Mouse (Mus musculus) myocyte (in vitro differentiated cells): ENCODE measurements around the gene Tbc1d2. TPM values are rescaled to one million over a fixed set of nuclear protein-coding genes. Genes with fewer than 3 reads are reported as not detected.

Source experiments
- H3K27me3 ChIP-seq: one replicate; pipeline ENCODE4 v1.6.1; 2011; ENCODE audit not compliant: control insufficient read depth, insufficient read depth, insufficient read length
- H3K36me3 ChIP-seq: one replicate; pipeline ENCODE4 v1.6.1; 2011; ENCODE audit not compliant: control insufficient read depth, insufficient read depth
- H3K4me2 ChIP-seq: one replicate; pipeline ENCODE4 v1.6.1; 2011; ENCODE audit warnings: low read depth, control low read depth
- H3K4me3 ChIP-seq: one replicate; pipeline ENCODE4 v1.5.1; 2011; ENCODE audit warnings: mild to moderate bottlenecking, control low read depth, moderate library complexity
- H3K79me2 ChIP-seq: one replicate; pipeline ENCODE4 v1.6.1; 2011; ENCODE audit not compliant: control insufficient read depth, insufficient read depth
- H3ac ChIP-seq: one replicate; pipeline ENCODE4 v1.6.1; 2011; ENCODE audit not compliant: control insufficient read depth, insufficient read length
- CEBPB ChIP-seq: IDR thresholded peaks from 2 replicates; pipeline ENCODE4 v1.6.1; 2011; ENCODE audit warnings: mild to moderate bottlenecking, moderate library complexity; ENCODE audit not compliant: poor library complexity, insufficient read depth, severe bottlenecking
- E2F4 ChIP-seq: IDR thresholded peaks from one replicate; pipeline ENCODE4 v1.6.1; 2011; ENCODE audit warnings: mild to moderate bottlenecking, control low read depth, moderate library complexity; ENCODE audit not compliant: insufficient read depth
- MAX ChIP-seq: IDR thresholded peaks from one replicate; pipeline ENCODE4 v1.6.1; 2011; ENCODE audit warnings: low read depth, mild to moderate bottlenecking, control low read depth
- MYOD1 ChIP-seq, 3 experiments: IDR thresholded peaks; one replicate each; pipeline ENCODE4 v1.6.1; 2011; ENCODE audit warnings: control low read depth in 2 of 3, low read depth in 2 of 3, mild to moderate bottlenecking in 2 of 3, moderate library complexity in 1 of 3; ENCODE audit not compliant: insufficient read length in 2 of 3, control insufficient read depth in 1 of 3
- MYOG ChIP-seq, 3 experiments: IDR thresholded peaks; one replicate each; pipeline ENCODE4 v1.6.1; 2011; ENCODE audit warnings: control low read depth in 2 of 3, low read depth in 2 of 3, mild to moderate bottlenecking in 2 of 3; ENCODE audit not compliant: insufficient read length in 2 of 3, control insufficient read depth in 1 of 3, insufficient read depth in 1 of 3
- POLR2A ChIP-seq: IDR thresholded peaks from one replicate; pipeline ENCODE4 v1.6.1; 2011; ENCODE audit warnings: low read depth, mild to moderate bottlenecking, control low read depth, moderate library complexity; ENCODE audit not compliant: insufficient read length
- POLR2AphosphoS2 ChIP-seq: IDR thresholded peaks from one replicate; pipeline ENCODE4 v1.6.1; 2011; ENCODE audit warnings: low read depth, control low read depth; ENCODE audit not compliant: insufficient read length
- REST ChIP-seq: IDR thresholded peaks from one replicate; pipeline ENCODE4 v1.6.1; 2011; ENCODE audit warnings: mild to moderate bottlenecking, control low read depth, moderate library complexity; ENCODE audit not compliant: insufficient read depth, insufficient read length
- SRF ChIP-seq: IDR thresholded peaks from one replicate; pipeline ENCODE4 v1.6.1; 2011; ENCODE audit warnings: low read depth; ENCODE audit not compliant: control insufficient read depth, insufficient read length
- TCF12 ChIP-seq: IDR thresholded peaks from one replicate; pipeline ENCODE4 v1.6.1; 2011; ENCODE audit warnings: mild to moderate bottlenecking, control low read depth; ENCODE audit not compliant: poor library complexity, insufficient read depth, severe bottlenecking
- TCF3 ChIP-seq: IDR thresholded peaks from one replicate; pipeline ENCODE4 v1.6.1; 2011; ENCODE audit warnings: low read depth, control low read depth; ENCODE audit not compliant: insufficient read length
- USF1 ChIP-seq: IDR thresholded peaks from one replicate; pipeline ENCODE4 v1.6.1; 2011; ENCODE audit warnings: low read depth, mild to moderate bottlenecking, control low read depth, moderate library complexity
- polyA plus RNA-seq: library from polyadenylated mRNA; unstranded; fragments of >200 nt; fragmentation: generic; extraction: Trizol; gene quantifications from one replicate; pipeline ENCODE4 v1.2.1, GENCODE M21; 2012; ENCODE audit warnings: missing spikeins

Tbc1d2 gene
- polyA plus RNA-seq, 1 experiment = 0.20 TPM

- TF ChIP-seq E2F4 = no peak
- no peak for TF ChIP-seq USF1
- TF ChIP-seq POLR2AphosphoS2 = no peak
- TF ChIP-seq MYOG (IDR thresholded peaks at IDR 0.05; ENCODE audit: control insufficient read depth in 1 of 3, insufficient read depth in 1 of 3, insufficient read length in 2 of 3, low read depth in 2 of 3) = no peak
- TF ChIP-seq MYOD1 (IDR thresholded peaks at IDR 0.05; ENCODE audit: control insufficient read depth in 1 of 3, insufficient read length in 2 of 3, low read depth in 2 of 3) = no peak
- TF ChIP-seq POLR2A = no peak
- no peak for TF ChIP-seq REST
- no peak for TF ChIP-seq SRF
- no peak for TF ChIP-seq CEBPB
- no peak for TF ChIP-seq MAX
These were observed 39.5 kb upstream of the Tbc1d2 start for GRCm38 (mm10) chr4:46689397-46690022.

GRCm38 (mm10) chr4:46688213-46688832 lies 38.3 kb upstream of the Tbc1d2 start:
- Histone ChIP-seq H3K4me3 (no peak overlapping the region), H3K36me3 (no peaks in the 10 kb centered on the region), H3ac (no peak overlapping the region), H3K27me3 (no peaks in the 10 kb centered on the region), H3K4me2 (no peak overlapping the region), H3K79me2 (no peaks in the 10 kb centered on the region)
- TF ChIP-seq TCF3 (no peak), CEBPB (no peak), MAX (no peak), TCF12 (no peak), POLR2AphosphoS2 (no peak), SRF (no peak)

More at GRCm38 (mm10) chr4:46689397-46690022, 39.5 kb upstream of the Tbc1d2 start:
- no peaks in the 10 kb centered on the region for H3K79me2 ChIP-seq
- no peak overlapping the region for H3K4me3 ChIP-seq
- no peak overlapping the region for H3K4me2 ChIP-seq
- H3ac ChIP-seq = no peak overlapping the region
- H3K27me3 ChIP-seq = no peaks in the 10 kb centered on the region
- H3K36me3 ChIP-seq = no peaks in the 10 kb centered on the region

GRCm38 (mm10) chr4:46684160-46684559 lies 34.2 kb upstream of the Tbc1d2 start:
- Histone ChIP-seq H3K79me2 (no peaks in the 10 kb centered on the region), H3K27me3 (no peaks in the 10 kb centered on the region), H3K4me3 (no peak overlapping the region), H3K36me3 (no peaks in the 10 kb centered on the region), H3ac (no peak overlapping the region), H3K4me2 (no peak overlapping the region)
- TF ChIP-seq MAX (no peak), TCF3 (no peak), TCF12 (no peak), CEBPB (no peak), POLR2A (no peak), MYOD1 (IDR thresholded peaks at IDR 0.05; ENCODE audit: control insufficient read depth in 1 of 3, insufficient read length in 2 of 3, low read depth in 2 of 3) (no peak), REST (no peak)

- H3K4me3 ChIP-seq = no peak overlapping the region
- no peak for TF ChIP-seq POLR2A
- TF ChIP-seq TCF12 = no peak
- no peak for TF ChIP-seq USF1
- no peak for TF ChIP-seq TCF3
- TF ChIP-seq E2F4 = no peak
- TF ChIP-seq MYOD1 (IDR thresholded peaks at IDR 0.05; ENCODE audit: control insufficient read depth in 1 of 3, insufficient read length in 2 of 3, low read depth in 2 of 3) = no peak
- no peak for TF ChIP-seq MYOG (IDR thresholded peaks at IDR 0.05; ENCODE audit: control insufficient read depth in 1 of 3, insufficient read depth in 1 of 3, insufficient read length in 2 of 3, low read depth in 2 of 3)
- H3K79me2 ChIP-seq = no peaks in the 10 kb centered on the region
- H3K36me3 ChIP-seq = no peaks in the 10 kb centered on the region
- H3ac ChIP-seq = no peak overlapping the region
- H3K4me2 ChIP-seq = no peak overlapping the region
- H3K27me3 ChIP-seq = no peaks in the 10 kb centered on the region
These were observed 26.6 kb upstream of the Tbc1d2 start for GRCm38 (mm10) chr4:46676646-46677045.

- no peak overlapping the region for H3K4me3 ChIP-seq
- H3K27me3 ChIP-seq = no peaks in the 10 kb centered on the region
- no peaks in the 10 kb centered on the region for H3K79me2 ChIP-seq
- H3K4me2 ChIP-seq = no peak overlapping the region
- TF ChIP-seq MAX = no peak
- TF ChIP-seq POLR2A = no peak
- TF ChIP-seq TCF3 = no peak
- no peak for TF ChIP-seq POLR2AphosphoS2
- TF ChIP-seq SRF = no peak
- TF ChIP-seq TCF12 = no peak
- TF ChIP-seq MYOD1 (IDR thresholded peaks at IDR 0.05; ENCODE audit: control insufficient read depth in 1 of 3, insufficient read length in 2 of 3, low read depth in 2 of 3) = no peak
- TF ChIP-seq REST = no peak
- TF ChIP-seq E2F4 = no peak
- no peak overlapping the region for H3ac ChIP-seq
- H3K36me3 ChIP-seq = no peaks in the 10 kb centered on the region
These were observed 26.0 kb upstream of the Tbc1d2 start for GRCm38 (mm10) chr4:46675992-46676391.
